Mouse (Mus musculus) intestine, postnatal 0 days (tissue): ENCODE measurements around the gene Smg6. TPM values are rescaled to one million over a fixed set of nuclear protein-coding genes. Genes with fewer than 3 reads are reported as not detected.

Experiments
- ATAC-seq: fragments of 200-750 bp; cut with Nextera tagmentation; 2 replicates; pipeline ENCODE4 v1.8.0; 2017; ENCODE audit warnings: mild to moderate bottlenecking, moderate TSS enrichment, moderate library complexity
- H3K27ac ChIP-seq: fragments of 300-500 bp; sonication (generic); 2 replicates; pipeline ENCODE4 v1.5.1; 2014; ENCODE audit warnings: mild to moderate bottlenecking, low read depth, low read length, moderate library complexity
- H3K27me3 ChIP-seq: fragments of 300-500 bp; sonication (generic); replicated peaks from 2 replicates; pipeline ENCODE4 v1.6.1; 2014; ENCODE audit warnings: low read length, mixed read lengths; ENCODE audit not compliant: control insufficient read depth, insufficient read depth
- H3K36me3 ChIP-seq: fragments of 300-500 bp; sonication (generic); 2 replicates; pipeline ENCODE4 v1.6.1; 2014; ENCODE audit warnings: mild to moderate bottlenecking, moderate library complexity; ENCODE audit not compliant: control insufficient read depth, insufficient read depth
- H3K4me1 ChIP-seq: fragments of 300-500 bp; sonication (generic); replicated peaks from 2 replicates; pipeline ENCODE4 v1.6.1; 2014; ENCODE audit warnings: antibody characterized with exemption, low read length, mixed read lengths; ENCODE audit not compliant: control insufficient read depth, insufficient read depth
- H3K4me2 ChIP-seq: fragments of 300-500 bp; sonication (generic); replicated peaks from 2 replicates; pipeline ENCODE4 v1.6.1; 2014; ENCODE audit warnings: low read depth, mild to moderate bottlenecking, moderate library complexity
- H3K4me3 ChIP-seq: fragments of 300-500 bp; sonication (generic); 2 replicates; pipeline ENCODE4 v1.5.1; 2014; ENCODE audit warnings: low read depth, low read length
- H3K9ac ChIP-seq: fragments of 300-500 bp; sonication (generic); 2 replicates; pipeline ENCODE4 v1.6.1; 2014; ENCODE audit warnings: mild to moderate bottlenecking, low read depth, low read length
- H3K9me3 ChIP-seq: fragments of 300-500 bp; sonication (generic); 2 replicates; pipeline ENCODE4 v1.6.1; 2016; ENCODE audit warnings: mixed run types; ENCODE audit not compliant: control insufficient read depth
- CTCF ChIP-seq: sonication (generic); IDR thresholded peaks from 2 replicates; pipeline ENCODE4 v1.5.1; 2016; ENCODE audit warnings: low read depth, mild to moderate bottlenecking, control low read depth, antibody characterized with exemption, moderate library complexity
- WGBS: fragments of 180-500 bp; shearing (Covaris S2); extraction: QIAGEN DNeasy Blood & Tissue Kit; methylation state at CpG from one replicate; pipeline ENCODE4 v1.1.7; 2014; 5-methylcytosine and 5-hydroxymethylcytosine counted together
- polyA plus RNA-seq: library from polyadenylated mRNA; unstranded; fragments of >200 nt; fragmentation: Nextera tagmentation; extraction: Ambion mirVana; gene quantifications from 2 replicates; pipeline ENCODE4 v1.2.1, GENCODE M21; 2015

Smg6 gene
- polyA plus RNA-seq, 1 experiment from 2014 or later: 6.5 TPM

GRCm38 (mm10) chr11:75178011-75178410 lies 252.4 kb downstream of the Smg6 start:
- 54% methylated on average over 12 of the region's 12 CpGs for WGBS
- Histone ChIP-seq H3K4me2 (peak overlapping the region; percentile 83), H3K27me3 (peaks cover 4% of the 10 kb centered on the region; the same call in 1 of the 2 replicates), H3K36me3 (peaks cover 10% of the 10 kb centered on the region), H3K9ac (peak overlapping the region; percentile 60), H3K27ac (peak overlapping the region; percentile 51), H3K9me3 (no peaks in the 10 kb centered on the region), H3K4me3 (peak overlapping the region; percentile 71), H3K4me1 (peaks cover 7% of the 10 kb centered on the region; the same call in 1 of the 2 replicates)
- no peak for TF ChIP-seq CTCF
- no peak for ATAC-seq

- Histone ChIP-seq H3K36me3 (peaks cover 18% of the 10 kb centered on the region), H3K4me2 (peak within 1 kb of the TSS; percentile 83), H3K9ac (peak within 1 kb of the TSS; percentile 60), H3K4me1 (peaks cover 5% of the 10 kb centered on the region; the same call in 1 of the 2 replicates), H3K27ac (peak within 1 kb of the TSS; percentile 51), H3K9me3 (no peaks in the 10 kb centered on the region), H3K4me3 (peak within 1 kb of the TSS; percentile 71), H3K27me3 (no peaks in the 10 kb centered on the region)
- peak; percentile 93 for ATAC-seq
- peak; percentile 98 for TF ChIP-seq CTCF
- WGBS: under 1% methylated on average over 33 of the region's 33 CpGs
Measured at GRCm38 (mm10) chr11:75178672-75179208, 253.1 kb downstream of the Smg6 start, which contains the start of gene Ovca2. Ovca2 (minus strand) TSS chr11:75178835.

GRCm38 (mm10) chr11:75183917-75184570 lies 258.4 kb downstream of the Smg6 start:
- Histone ChIP-seq H3K4me1 (no peaks in the 10 kb centered on the region), H3K9me3 (no peaks in the 10 kb centered on the region), H3K36me3 (peaks cover 30% of the 10 kb centered on the region), H3K9ac (no peak overlapping the region), H3K4me2 (no peak overlapping the region), H3K4me3 (no peak overlapping the region), H3K27me3 (no peaks in the 10 kb centered on the region), H3K27ac (no peak overlapping the region)
- no peak for TF ChIP-seq CTCF
- ATAC-seq: no peak
- WGBS: 72% methylated on average over 2 of the region's 2 CpGs

GRCm38 (mm10) chr11:75184573-75184972 lies 258.9 kb downstream of the Smg6 start:
- Histone ChIP-seq H3K36me3 (peaks cover 30% of the 10 kb centered on the region), H3K4me3 (no peak overlapping the region), H3K4me1 (no peaks in the 10 kb centered on the region), H3K27me3 (no peaks in the 10 kb centered on the region), H3K9me3 (no peaks in the 10 kb centered on the region), H3K9ac (no peak overlapping the region), H3K4me2 (no peak overlapping the region), H3K27ac (no peak overlapping the region)
- WGBS: 97% methylated on average over 5 of the region's 5 CpGs
- no peak for ATAC-seq
- TF ChIP-seq CTCF: no peak

- no peak for ATAC-seq
- 93% methylated on average over 2 of the region's 2 CpGs for WGBS
- H3K36me3 ChIP-seq: peaks cover 30% of the 10 kb centered on the region
- no peak for TF ChIP-seq CTCF
- H3K4me3 ChIP-seq: no peak overlapping the region
- no peak overlapping the region for H3K9ac ChIP-seq
- H3K4me1 ChIP-seq: no peaks in the 10 kb centered on the region
- no peak overlapping the region for H3K4me2 ChIP-seq
- H3K27me3 ChIP-seq: no peaks in the 10 kb centered on the region
- no peaks in the 10 kb centered on the region for H3K9me3 ChIP-seq
- H3K27ac ChIP-seq: no peak overlapping the region
Measured at GRCm38 (mm10) chr11:75184986-75185385, 259.4 kb downstream of the Smg6 start.

- Histone ChIP-seq H3K4me2 (peak overlapping the region; percentile 89), H3K36me3 (peaks cover 7% of the 10 kb centered on the region), H3K9me3 (no peaks in the 10 kb centered on the region), H3K4me3 (peak overlapping the region; percentile 96), H3K27me3 (peaks cover 12% of the 10 kb centered on the region), H3K27ac (no peak overlapping the region), H3K4me1 (peaks cover 5% of the 10 kb centered on the region; the same call in 1 of the 2 replicates), H3K9ac (peak overlapping the region; percentile 53)
- WGBS: under 1% methylated on average over 22 of the region's 22 CpGs
- peak; percentile 29 for ATAC-seq
- no peak for TF ChIP-seq CTCF
Measured at GRCm38 (mm10) chr11:75189713-75190370, 264.2 kb downstream of the Smg6 start.
